Mouse (Mus musculus): Measurements from ENCODE around the gene Prima1. TPM values are rescaled to one million over a fixed set of nuclear protein-coding genes. Genes with fewer than 3 reads are reported as not detected.

Gene Prima1
- total RNA-seq, 4 experiments from 2014 or later: 14.3 to 15.5 (median 14.9) TPM

DNA sequence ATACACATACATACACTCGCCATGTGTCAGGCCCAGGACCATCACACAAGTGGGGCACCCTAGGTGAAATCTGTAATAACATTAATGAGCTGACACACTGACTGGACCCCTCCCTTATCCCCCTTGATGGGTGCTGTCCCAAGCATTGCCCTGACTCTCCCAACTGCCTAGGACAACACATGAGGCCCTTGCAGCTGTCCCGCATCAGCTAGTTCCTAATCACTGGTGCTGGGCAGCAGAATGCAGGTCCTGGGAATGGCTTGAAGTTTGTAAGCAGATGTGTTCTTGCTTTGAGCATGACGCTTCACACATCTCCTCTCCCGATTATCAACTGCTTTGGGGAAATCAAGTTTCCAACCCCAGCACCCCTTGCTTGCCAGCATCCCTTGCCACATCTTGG, 15.8 kb downstream of the Prima1 start:
- no peak for DNase-seq (ENCODE audit: low spot score in 2 of 2)

GRCm38 (mm10) chr12:103223671-103224070, 18.3 kb downstream of the Prima1 start:
- no peak for DNase-seq (ENCODE audit: low spot score in 2 of 2)

- no peak for DNase-seq (ENCODE audit: low spot score in 2 of 2)
Measured at GRCm38 (mm10) chr12:103215877-103216610, 25.9 kb downstream of the Prima1 start.

DNA sequence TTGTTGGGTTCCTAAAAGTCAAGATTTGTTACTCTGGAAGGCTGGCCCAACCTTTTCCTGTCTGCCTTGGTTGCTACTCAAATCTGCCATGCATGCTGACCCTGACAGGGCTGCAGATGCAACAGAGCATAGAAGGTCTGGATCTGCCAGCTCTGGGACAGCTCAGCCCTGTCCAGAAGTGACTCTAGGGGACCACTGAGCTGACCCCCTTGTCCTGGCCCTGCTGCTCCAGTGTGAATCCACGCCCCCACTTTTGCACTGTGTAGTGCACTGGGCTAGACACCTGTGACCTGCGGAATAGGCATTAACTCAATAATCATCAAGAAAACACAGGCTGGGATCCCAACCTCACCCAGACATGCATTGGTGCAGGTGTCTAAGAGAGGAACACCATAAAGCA, 27.2 kb downstream of the Prima1 start:
- no peak for DNase-seq (ENCODE audit: low spot score in 2 of 2)

- DNase-seq (ENCODE audit: low spot score in 2 of 2): no peak
Measured at GRCm38 (mm10) chr12:103214270-103214669, 27.7 kb downstream of the Prima1 start.

- DNase-seq (ENCODE audit: low spot score in 2 of 2): no peak
Measured at GRCm38 (mm10) chr12:103213591-103213990, 28.4 kb downstream of the Prima1 start.

GRCm38 (mm10) chr12:103211078-103211477, 30.9 kb downstream of the Prima1 start:
- DNase-seq (ENCODE audit: low spot score in 2 of 2): peak in 1 of 2 experiments; percentile 76

GRCm38 (mm10) chr12:103209581-103209980, 32.4 kb downstream of the Prima1 start:
- DNase-seq (ENCODE audit: low spot score in 2 of 2): no peak

GRCm38 (mm10) chr12:103205561-103205960, 36.4 kb downstream of the Prima1 start:
- DNase-seq (ENCODE audit: low spot score in 2 of 2): peak in 1 of 2 experiments; percentile 51

DNA sequence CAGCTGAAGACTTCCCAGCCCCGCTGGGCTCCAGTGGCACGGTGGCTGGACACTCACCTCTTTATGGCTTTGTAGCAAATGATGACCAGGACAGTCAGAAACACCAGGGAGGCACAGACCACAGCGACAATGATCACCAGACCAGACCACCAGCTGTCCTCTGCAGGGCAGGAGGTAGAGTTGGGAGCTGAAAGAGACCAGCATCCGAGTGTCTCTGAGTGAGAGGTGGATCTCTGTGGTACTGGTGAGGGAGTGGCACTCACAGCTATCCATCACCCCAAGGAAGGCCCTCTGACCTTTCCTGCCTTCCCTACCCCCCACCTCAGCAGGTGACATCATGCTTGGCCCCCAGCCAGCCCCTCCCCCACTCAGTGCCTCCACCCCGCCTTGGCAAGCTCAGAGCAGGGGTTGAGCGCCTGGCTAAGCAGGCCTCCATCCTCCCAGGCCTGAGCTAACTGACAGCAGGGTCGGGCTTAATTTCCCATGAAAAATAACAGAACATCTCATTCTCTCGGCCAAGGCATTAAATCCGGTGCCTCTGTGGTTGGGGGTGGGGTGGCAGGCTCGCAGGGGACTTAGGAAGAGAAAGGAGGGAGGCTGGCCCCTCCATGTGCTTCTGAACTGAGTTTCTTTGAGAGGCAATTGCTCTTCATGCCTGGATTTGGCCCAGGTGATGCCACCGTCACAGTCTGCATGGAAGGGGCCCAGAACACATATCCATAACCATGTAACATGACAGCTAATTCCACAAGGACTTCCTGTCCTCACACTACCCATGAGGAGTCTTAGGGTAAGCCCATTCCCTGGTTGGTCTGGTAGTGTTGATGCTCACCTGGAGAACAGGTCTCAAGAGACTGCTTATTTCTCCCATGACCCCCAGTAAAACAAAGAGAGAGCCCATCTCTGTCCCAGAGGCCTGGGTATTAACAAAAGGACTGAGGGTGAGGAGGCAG, 39.1 kb downstream of the Prima1 start:
- DNase-seq (ENCODE audit: low spot score in 2 of 2): no peak

DNA sequence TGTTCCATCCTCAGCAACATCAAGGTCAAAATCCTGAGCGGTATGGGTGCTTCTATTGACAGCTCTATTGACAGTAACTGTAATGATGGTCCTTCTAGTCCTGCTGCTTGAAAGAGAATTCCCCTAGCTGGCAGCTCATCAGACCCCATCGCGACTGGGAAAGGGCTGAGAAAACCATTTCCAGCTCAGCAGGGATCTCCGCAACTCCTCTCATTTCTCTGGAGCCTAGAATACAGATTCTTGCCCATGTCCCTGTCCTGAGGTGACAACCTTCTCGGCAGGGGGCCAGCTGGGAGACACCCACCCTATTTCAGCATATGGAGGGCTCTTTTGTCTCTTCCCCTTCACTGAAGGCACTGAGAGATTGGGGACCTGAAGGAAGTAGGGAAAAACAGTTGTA, 49.0 kb downstream of the Prima1 start:
- no peak for DNase-seq (ENCODE audit: low spot score in 2 of 2)

DNA sequence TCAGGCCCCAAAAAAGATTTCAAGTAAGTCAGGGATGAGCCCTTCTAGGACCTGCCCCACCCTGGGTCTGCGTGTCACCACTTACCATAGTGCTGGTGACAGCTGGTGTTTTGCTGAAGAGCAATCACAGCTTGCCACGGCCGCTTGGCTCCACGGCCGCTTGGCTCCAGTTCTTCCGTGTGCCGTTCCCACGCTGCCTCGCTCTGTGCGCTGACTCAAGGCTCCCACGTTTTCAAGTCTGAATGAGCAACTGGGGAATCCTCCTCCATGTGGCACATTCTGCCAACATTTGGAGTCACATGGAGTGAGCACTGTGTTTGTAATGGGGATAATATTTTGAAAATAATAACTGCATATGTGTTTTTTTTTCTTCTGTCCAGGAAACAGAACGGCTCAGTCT, 52.2 kb downstream of the Prima1 start:
- peak in 1 of 2 experiments; percentile 69 for DNase-seq (ENCODE audit: low spot score in 2 of 2)

DNA sequence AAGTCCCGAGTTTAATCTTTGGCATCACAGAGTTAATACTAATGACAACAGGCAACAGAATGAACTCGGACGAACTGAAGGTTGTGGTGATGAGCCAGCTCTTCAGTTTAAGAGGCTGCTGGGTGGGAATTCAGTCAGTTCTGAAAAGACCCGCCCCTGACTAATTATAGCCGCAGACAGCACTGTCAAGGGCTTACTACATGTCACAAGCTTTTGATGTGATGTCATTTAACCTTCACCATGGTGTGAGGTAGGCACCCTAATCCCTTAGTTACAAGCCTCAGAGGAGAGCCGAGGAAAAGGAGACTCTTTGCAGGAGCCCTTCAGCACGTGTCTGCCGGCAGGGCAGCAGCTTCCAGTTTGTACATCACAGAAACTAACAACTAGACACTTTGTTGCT, 53.7 kb downstream of the Prima1 start:
- no peak for DNase-seq (ENCODE audit: low spot score in 2 of 2)

GRCm38 (mm10) chr12:103187020-103187419, 54.9 kb downstream of the Prima1 start:
- DNase-seq (ENCODE audit: low spot score in 2 of 2): no peak

GRCm38 (mm10) chr12:103183057-103183456, 58.9 kb downstream of the Prima1 start:
- no peak for DNase-seq (ENCODE audit: low spot score in 2 of 2)

DNA sequence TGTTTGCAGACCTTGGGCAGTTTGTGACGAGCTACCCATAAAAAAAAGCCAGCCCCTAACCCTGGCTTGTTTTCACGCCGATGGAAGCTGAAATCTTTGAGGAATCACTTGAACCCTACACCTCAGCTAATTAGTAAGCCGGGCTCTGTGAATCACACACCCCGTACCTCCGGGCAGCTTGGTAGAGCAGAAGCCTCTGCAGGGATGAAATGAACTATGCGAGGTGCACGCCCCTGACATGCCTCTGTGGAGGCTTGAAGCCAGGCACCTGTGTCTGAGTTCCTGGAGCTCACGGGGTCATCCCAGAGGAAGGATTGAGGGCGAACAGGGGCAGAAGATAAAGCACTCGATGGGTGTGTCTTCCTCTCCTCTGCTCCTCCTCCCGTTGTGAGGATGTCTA, 73.1 kb downstream of the Prima1 start:
- no peak for DNase-seq (ENCODE audit: low spot score in 2 of 2)

GRCm38 (mm10) chr12:103164101-103165030, 77.6 kb downstream of the Prima1 start:
- DNase-seq (ENCODE audit: low spot score in 2 of 2): no peak

GRCm38 (mm10) chr12:103163596-103163995, 78.4 kb downstream of the Prima1 start:
- no peak for DNase-seq (ENCODE audit: low spot score in 2 of 2)

GRCm38 (mm10) chr12:103160721-103161120, 81.2 kb downstream of the Prima1 start:
- DNase-seq (ENCODE audit: low spot score in 2 of 2): no peak

DNA sequence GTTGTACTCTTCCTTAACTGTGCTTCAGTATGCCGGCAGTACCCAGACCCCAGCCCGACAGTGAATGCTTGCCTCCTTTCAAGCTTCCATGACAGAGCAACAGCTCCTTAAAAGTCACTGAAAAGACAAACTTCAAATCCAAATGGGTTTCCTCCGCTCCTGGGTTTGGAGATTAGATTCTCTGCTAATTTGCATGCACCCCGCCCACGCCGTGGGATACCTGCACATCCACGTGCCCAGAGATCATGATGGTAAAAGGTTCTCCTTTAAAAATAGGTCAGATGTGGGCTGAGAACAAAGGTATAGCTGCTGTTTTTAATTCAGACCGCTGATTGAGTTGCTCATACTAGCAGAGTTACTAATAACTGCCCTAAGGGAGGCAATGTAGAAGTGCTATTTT, 82.9 kb downstream of the Prima1 start:
- peak in 1 of 2 experiments; percentile 48 for DNase-seq (ENCODE audit: low spot score in 2 of 2)

All from left cerebral cortex, adult 8-10 months (tissue).